Mouse (Mus musculus) forebrain, postnatal 0 days (tissue): ENCODE data around the gene Mmab. TPM values are rescaled to one million over a fixed set of nuclear protein-coding genes. Genes with fewer than 3 reads are reported as not detected.

ENCODE experiments used
- ATAC-seq: fragments of 200-750 bp; cut with Nextera tagmentation; 2 replicates; pipeline ENCODE4 v1.8.0; 2017; ENCODE audit warnings: mild to moderate bottlenecking, moderate library complexity
- DNase-seq: peaks from one replicate; pipeline ENCODE4 v3.0.0-alpha.2; 2015
- H3K27ac ChIP-seq: fragments of 300-500 bp; sonication (generic); 2 replicates; pipeline ENCODE4 v1.5.1; 2014; ENCODE audit warnings: low read depth, mild to moderate bottlenecking, antibody characterized with exemption, low read length, moderate library complexity, mixed read lengths
- H3K27me3 ChIP-seq: fragments of 300-500 bp; sonication (generic); 2 replicates; pipeline ENCODE4 v1.6.1; 2014; ENCODE audit warnings: mild to moderate bottlenecking, low read length, mixed read lengths; ENCODE audit not compliant: insufficient read depth
- H3K36me3 ChIP-seq: fragments of 300-500 bp; sonication (generic); 2 replicates; pipeline ENCODE4 v1.6.1; 2014; ENCODE audit warnings: mild to moderate bottlenecking, moderate library complexity; ENCODE audit not compliant: insufficient read depth
- H3K4me1 ChIP-seq: fragments of 300-500 bp; sonication (generic); 2 replicates; pipeline ENCODE4 v1.6.1; 2014; ENCODE audit warnings: antibody characterized with exemption; ENCODE audit not compliant: insufficient read depth
- H3K4me2 ChIP-seq: fragments of 300-500 bp; sonication (generic); 2 replicates; pipeline ENCODE4 v1.6.1; 2014; ENCODE audit warnings: low read depth, mild to moderate bottlenecking, moderate library complexity
- H3K4me3 ChIP-seq: fragments of 300-500 bp; sonication (generic); 2 replicates; pipeline ENCODE4 v1.5.1; 2014; ENCODE audit warnings: low read depth, low read length, mixed read lengths
- H3K9ac ChIP-seq: fragments of 300-500 bp; sonication (generic); 2 replicates; pipeline ENCODE4 v1.6.1; 2014; ENCODE audit warnings: mild to moderate bottlenecking
- H3K9me3 ChIP-seq: fragments of 300-500 bp; sonication (generic); 2 replicates; pipeline ENCODE4 v1.6.1; 2016; ENCODE audit warnings: low read length
- CTCF ChIP-seq: sonication (generic); IDR thresholded peaks from 2 replicates; pipeline ENCODE4 v1.5.1; 2016; ENCODE audit warnings: antibody characterized with exemption, control low read depth, low read depth
- WGBS: fragments of 180-500 bp; shearing (Covaris S2); extraction: QIAGEN DNeasy Blood & Tissue Kit; methylation state at CpG from one replicate; pipeline ENCODE4 v1.1.7; 2014; 5-methylcytosine and 5-hydroxymethylcytosine counted together
- polyA plus RNA-seq: library from polyadenylated mRNA; unstranded; fragments of >200 nt; fragmentation: Nextera tagmentation; extraction: Ambion mirVana; gene quantifications from 2 replicates; pipeline ENCODE4 v1.2.1, GENCODE M21; 2015
- total RNA-seq: library from RNA; depleted of rRNA; stranded (reverse); fragments of >200 nt; gene quantifications from 2 replicates; pipeline ENCODE4 v1.2.3, GENCODE M21; 2014

Gene Mmab
- total and polyA plus RNA-seq, 2 experiments from 2014 or later = 26.8 to 28.6 TPM

DNA sequence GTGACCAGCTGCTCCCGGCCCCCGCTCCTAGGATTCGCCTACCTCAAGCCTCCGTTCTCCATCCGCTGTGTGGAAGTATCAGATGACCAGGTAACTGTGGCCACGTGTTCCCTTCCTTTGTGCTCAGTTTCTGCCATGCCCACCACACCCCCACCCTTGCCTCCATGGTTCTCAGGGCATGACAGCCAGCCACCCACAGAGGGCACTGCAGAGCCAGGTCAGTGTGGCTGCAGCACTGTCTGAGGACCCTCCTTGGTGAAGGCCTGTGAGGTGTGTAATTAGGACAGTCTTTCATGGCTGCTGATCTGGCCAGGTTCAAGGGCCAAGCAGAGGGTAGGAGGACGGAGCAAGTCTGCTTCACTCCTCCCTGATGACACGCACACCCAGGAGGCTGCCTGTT is 25.3 kb downstream of the Mmab start:
- DNase-seq (no peak), ATAC-seq (peak; percentile 59)
- peak; percentile 67 for TF ChIP-seq CTCF
- Histone ChIP-seq H3K4me3 (no peak overlapping the region), H3K4me2 (no peak overlapping the region), H3K27me3 (no peaks in the 10 kb centered on the region), H3K9me3 (no peaks in the 10 kb centered on the region), H3K4me1 (no peaks in the 10 kb centered on the region), H3K27ac (no peak overlapping the region), H3K9ac (no peak overlapping the region), H3K36me3 (peaks cover 76% of the 10 kb centered on the region)
- 88% methylated on average over 8 of the region's 8 CpGs for WGBS

DNA sequence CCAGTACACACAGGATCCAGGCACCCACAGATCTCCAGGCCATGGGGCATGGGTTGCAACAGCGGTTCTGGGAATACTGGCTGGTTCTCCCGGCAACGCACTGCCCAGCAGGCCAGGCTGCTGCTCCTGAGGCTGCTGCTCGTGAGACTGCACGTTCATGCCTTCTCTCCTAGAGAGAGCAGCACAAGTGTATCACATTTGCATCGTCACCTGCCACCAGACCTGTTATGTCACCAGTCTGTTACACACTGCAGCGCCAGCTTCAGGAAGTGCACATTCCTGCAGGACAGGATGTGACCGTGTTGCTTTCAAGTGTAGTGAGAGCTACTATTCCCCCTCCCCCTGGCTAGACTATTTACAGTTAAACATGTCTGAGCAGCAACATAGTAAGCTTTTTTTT is 27.0 kb downstream of the Mmab start:
- Histone ChIP-seq H3K9me3 (no peaks in the 10 kb centered on the region), H3K36me3 (peaks cover 93% of the 10 kb centered on the region), H3K4me2 (no peak overlapping the region), H3K27me3 (no peaks in the 10 kb centered on the region), H3K9ac (no peak overlapping the region), H3K4me3 (no peak overlapping the region), H3K4me1 (no peaks in the 10 kb centered on the region), H3K27ac (no peak overlapping the region)
- ATAC-seq (no peak), DNase-seq (no peak)
- TF ChIP-seq CTCF = no peak; the same call in 1 of the 2 replicates
- 89% methylated on average over 8 of the region's 8 CpGs for WGBS

DNA sequence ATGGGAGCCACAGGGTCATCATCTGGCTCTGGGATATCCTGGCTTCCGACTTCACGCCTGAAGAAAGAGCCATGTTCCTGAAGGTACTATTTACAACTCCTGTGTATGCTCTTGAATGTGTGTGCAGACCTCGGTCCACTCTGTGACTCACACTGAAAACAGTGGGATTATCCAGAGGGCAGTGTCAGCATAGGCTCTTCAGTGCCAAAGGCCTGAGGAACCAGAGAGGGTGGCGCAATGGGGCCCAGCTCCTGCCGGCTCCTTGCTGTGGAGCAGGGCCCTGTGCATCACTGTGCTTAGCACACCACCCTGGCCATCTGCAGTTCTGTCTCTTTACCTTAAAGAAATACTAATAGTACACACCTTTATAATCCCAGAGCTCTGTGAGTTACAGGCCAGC is 28.3 kb downstream of the Mmab start:
- 92% methylated on average over 5 of the region's 5 CpGs for WGBS
- Histone ChIP-seq H3K27me3 (no peaks in the 10 kb centered on the region), H3K4me3 (no peak overlapping the region), H3K9me3 (no peaks in the 10 kb centered on the region), H3K9ac (no peak overlapping the region), H3K27ac (no peak overlapping the region), H3K36me3 (peaks cover 97% of the 10 kb centered on the region), H3K4me2 (no peak overlapping the region), H3K4me1 (no peaks in the 10 kb centered on the region)
- TF ChIP-seq CTCF = no peak
- no peak for DNase-seq
- no peak for ATAC-seq

DNA sequence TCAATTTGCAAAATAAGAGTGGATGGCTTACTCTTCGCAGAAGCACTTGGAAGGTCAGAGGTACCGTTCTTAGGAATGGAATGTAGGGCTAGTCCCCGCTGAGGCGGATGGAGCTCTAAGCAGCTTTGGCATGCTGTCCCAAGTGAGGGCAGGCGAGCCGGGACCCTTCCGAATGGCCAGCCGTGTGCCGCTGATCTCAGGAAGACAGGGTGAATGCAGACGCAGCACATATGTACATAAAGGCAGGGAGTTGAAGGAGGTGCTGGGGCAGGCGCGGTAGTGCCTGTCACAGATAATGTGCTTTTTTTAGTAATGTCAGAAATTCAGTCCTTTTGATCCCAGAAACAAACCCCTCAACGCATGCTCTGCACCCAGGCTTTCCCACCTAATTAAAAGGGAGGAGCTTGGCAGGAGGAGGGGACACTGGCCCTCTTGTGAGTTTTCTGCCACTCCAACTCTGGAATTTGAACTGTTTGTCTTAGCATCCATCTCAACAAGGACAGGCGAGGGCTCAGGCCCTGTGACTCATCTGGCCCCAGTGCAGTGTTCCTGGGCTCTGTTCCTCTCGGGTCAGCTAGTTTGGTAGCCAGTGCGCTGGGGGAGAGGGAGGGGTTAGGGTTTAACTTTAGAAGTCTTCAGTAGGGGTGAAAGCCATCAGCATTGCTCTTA is 30.7 kb downstream of the Mmab start:
- ATAC-seq (no peak), DNase-seq (no peak)
- Histone ChIP-seq H3K27ac (no peak overlapping the region), H3K9ac (no peak overlapping the region), H3K4me3 (no peak overlapping the region), H3K27me3 (no peaks in the 10 kb centered on the region), H3K4me1 (no peaks in the 10 kb centered on the region), H3K36me3 (peaks cover 98% of the 10 kb centered on the region), H3K9me3 (no peaks in the 10 kb centered on the region), H3K4me2 (no peak overlapping the region)
- 80% methylated on average over 16 of the region's 16 CpGs for WGBS
- no peak for TF ChIP-seq CTCF

DNA sequence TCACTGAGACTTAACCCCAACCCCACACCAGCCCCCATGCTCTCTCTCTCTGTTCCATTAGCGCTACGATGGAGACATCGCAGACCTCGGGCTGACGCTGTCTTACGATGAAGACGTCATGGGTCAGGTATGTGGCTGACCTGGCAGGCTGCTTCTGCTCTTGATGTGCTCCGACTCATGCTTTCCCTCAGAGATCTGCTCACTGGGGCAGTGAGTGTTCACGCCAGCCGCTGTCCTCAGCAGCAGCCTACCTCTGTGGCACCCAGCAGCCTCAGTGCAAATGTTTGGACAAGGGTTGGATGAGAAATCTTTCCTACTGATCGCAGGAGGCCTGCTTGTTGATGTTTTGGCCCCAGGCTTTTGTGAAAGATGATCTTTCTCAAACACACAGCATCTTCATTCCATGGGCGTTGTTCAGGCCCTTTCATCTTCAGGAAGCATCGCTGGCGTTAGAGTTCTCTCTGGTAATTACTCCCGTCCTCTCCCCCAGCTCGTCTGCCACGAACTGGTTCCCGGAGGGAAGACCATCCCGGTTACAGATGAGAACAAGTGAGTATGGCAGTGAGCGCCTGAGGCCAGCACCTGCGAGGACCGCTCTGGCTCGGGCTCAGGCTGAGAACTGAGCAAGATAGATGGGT is 31.4 kb downstream of the Mmab start:
- H3K27ac ChIP-seq = no peak overlapping the region
- H3K4me1 ChIP-seq = no peaks in the 10 kb centered on the region
- H3K9ac ChIP-seq = no peak overlapping the region
- no peak overlapping the region for H3K4me3 ChIP-seq
- ATAC-seq (no peak), DNase-seq (no peak)
- H3K27me3 ChIP-seq = no peaks in the 10 kb centered on the region
- 89% methylated on average over 23 of the region's 23 CpGs for WGBS
- H3K9me3 ChIP-seq = no peaks in the 10 kb centered on the region
- peaks cover 98% of the 10 kb centered on the region for H3K36me3 ChIP-seq
- TF ChIP-seq CTCF = no peak
- H3K4me2 ChIP-seq = no peak overlapping the region

GRCm38 (mm10) chr5:114410429-114410828 is 33.4 kb downstream of the Mmab start:
- 85% methylated on average over 13 of the region's 13 CpGs for WGBS
- Histone ChIP-seq H3K27ac (no peak overlapping the region), H3K27me3 (no peaks in the 10 kb centered on the region), H3K4me3 (no peak overlapping the region), H3K9me3 (no peaks in the 10 kb centered on the region), H3K9ac (no peak overlapping the region), H3K36me3 (peaks cover 98% of the 10 kb centered on the region), H3K4me2 (no peak overlapping the region), H3K4me1 (no peaks in the 10 kb centered on the region)
- DNase-seq = no peak
- ATAC-seq = no peak
- no peak for TF ChIP-seq CTCF

GRCm38 (mm10) chr5:114408846-114409245 is 35.0 kb downstream of the Mmab start:
- H3K36me3 ChIP-seq = peaks cover 97% of the 10 kb centered on the region
- no peak overlapping the region for H3K9ac ChIP-seq
- H3K4me1 ChIP-seq = no peaks in the 10 kb centered on the region
- no peaks in the 10 kb centered on the region for H3K27me3 ChIP-seq
- no peak overlapping the region for H3K4me2 ChIP-seq
- ATAC-seq (no peak), DNase-seq (no peak)
- WGBS = 94% methylated on average over 11 of the region's 11 CpGs
- TF ChIP-seq CTCF = no peak
- H3K4me3 ChIP-seq = no peak overlapping the region
- no peak overlapping the region for H3K27ac ChIP-seq
- H3K9me3 ChIP-seq = no peaks in the 10 kb centered on the region
